Mouse (Mus musculus): ENCODE measurements around the gene Acap3.

- TF ChIP-seq CTCF (IDR thresholded peaks at IDR 0.05; ENCODE audit: borderline replicate concordance, extremely low read depth, insufficient read depth, insufficient read length): no peak
- no peak for TF ChIP-seq POLR2A (IDR thresholded peaks at IDR 0.05; ENCODE audit: borderline replicate concordance, extremely low read depth, insufficient read depth, insufficient read length, poor library complexity, severe bottlenecking)
Observed at GRCm38 (mm10) chr4:155894311-155894881, 2.8 kb downstream of the Acap3 start.
